Mouse (Mus musculus): ENCODE data around the gene Brap. TPM values are rescaled to one million over a fixed set of nuclear protein-coding genes. Genes with fewer than 3 reads are reported as not detected.
"Not testable (repeated sequence)": the region's sequence is repeated elsewhere in the genome, so short reads cannot be mapped to it uniquely, and the experiment has no call there.

Brap gene
- polyA plus RNA-seq (2012; rRNA removed) = 17.9 and 22.5 TPM in 2 replicates

- Histone ChIP-seq H3K4me1 (ENCODE audit: control insufficient read depth, insufficient read depth, insufficient read length) (peaks cover 2% of the 10 kb centered on the region; the same call in 1 of the 2 replicates), H3K27ac (ENCODE audit: insufficient read depth, low read length) (peak within 1 kb of the TSS; percentile 73), H3K27me3 (ENCODE audit: control insufficient read depth, insufficient read depth, low read length) (no peaks in the 10 kb centered on the region), H3K4me3 (ENCODE audit: extremely low read depth, insufficient read depth, insufficient read length) (peak within 1 kb of the TSS; percentile 81), H3K36me3 (ENCODE audit: control insufficient read depth, insufficient read depth, low read length) (peaks cover 13% of the 10 kb centered on the region)
- TF ChIP-seq POLR2A (IDR thresholded peaks at IDR 0.05; ENCODE audit: low read depth, low read length) (peak; percentile 74), CTCF (IDR thresholded peaks at IDR 0.05; ENCODE audit: extremely low read depth, insufficient read depth, insufficient read length, insufficient replicate concordance) (no peak)
- DNase-seq (ENCODE audit: low read depth in 1 of 2, low spot score in 2 of 2) = peak; percentile 74 to 91
- under 1% methylated on average over 82 of the region's 85 CpGs for WGBS
Observed at GRCm38 (mm10) chr5:121660059-121660896, at the start of gene Brap, which contains the start of gene Acad10. Gene Brap, plus strand, starts transcription at chr5:121660563. Gene Acad10, minus strand, starts transcription at chr5:121660514.

- DNase-seq (ENCODE audit: low read depth in 1 of 2, low spot score in 2 of 2) = no peak
- H3K4me1 ChIP-seq (ENCODE audit: control insufficient read depth, insufficient read depth, insufficient read length) = no peaks in the 10 kb centered on the region
- H3K27me3 ChIP-seq (ENCODE audit: control insufficient read depth, insufficient read depth, low read length) = no peaks in the 10 kb centered on the region
- TF ChIP-seq CTCF (IDR thresholded peaks at IDR 0.05; ENCODE audit: extremely low read depth, insufficient read depth, insufficient read length, insufficient replicate concordance) (no peak), POLR2A (IDR thresholded peaks at IDR 0.05; ENCODE audit: low read depth, low read length) (no peak)
- H3K27ac ChIP-seq (ENCODE audit: insufficient read depth, low read length) = no peak overlapping the region
- 81% methylated on average over 6 of the region's 6 CpGs for WGBS
- no peaks in the 10 kb centered on the region for H3K36me3 ChIP-seq (ENCODE audit: control insufficient read depth, insufficient read depth, low read length)
- H3K4me3 ChIP-seq (ENCODE audit: extremely low read depth, insufficient read depth, insufficient read length) = no peak overlapping the region
Observed at GRCm38 (mm10) chr5:121612036-121612435, 48.3 kb upstream of the Brap start.

- H3K4me3 ChIP-seq (ENCODE audit: extremely low read depth, insufficient read depth, insufficient read length); H3K4me1 ChIP-seq (ENCODE audit: control insufficient read depth, insufficient read depth, insufficient read length); H3K27ac ChIP-seq (ENCODE audit: insufficient read depth, low read length); DNase-seq (ENCODE audit: low read depth in 1 of 2, low spot score in 2 of 2); H3K27me3 ChIP-seq (ENCODE audit: control insufficient read depth, insufficient read depth, low read length); H3K36me3 ChIP-seq (ENCODE audit: control insufficient read depth, insufficient read depth, low read length): not testable (repeated sequence)
- 56% methylated on average over 3 of the region's 3 CpGs for WGBS
Observed at GRCm38 (mm10) chr5:121614921-121615320, 45.4 kb upstream of the Brap start.

GRCm38 (mm10) chr5:121618592-121619513, 41.5 kb upstream of the Brap start, which contains the start of gene Acad12:
Gene Acad12, minus strand, starts transcription at chr5:121618938.
- peak within 1 kb of the TSS; percentile 81 for H3K4me3 ChIP-seq (ENCODE audit: extremely low read depth, insufficient read depth, insufficient read length)
- peak; percentile 50 to 72 for DNase-seq (ENCODE audit: low read depth in 1 of 2, low spot score in 2 of 2)
- H3K4me1 ChIP-seq (ENCODE audit: control insufficient read depth, insufficient read depth, insufficient read length) = no peaks in the 10 kb centered on the region
- under 1% methylated on average over 58 of the region's 58 CpGs for WGBS
- H3K36me3 ChIP-seq (ENCODE audit: control insufficient read depth, insufficient read depth, low read length) = no peaks in the 10 kb centered on the region
- H3K27me3 ChIP-seq (ENCODE audit: control insufficient read depth, insufficient read depth, low read length) = no peaks in the 10 kb centered on the region
- no peak for TF ChIP-seq CTCF (IDR thresholded peaks at IDR 0.05; ENCODE audit: extremely low read depth, insufficient read depth, insufficient read length, insufficient replicate concordance)
- peak; percentile 98 for TF ChIP-seq POLR2A (IDR thresholded peaks at IDR 0.05; ENCODE audit: low read depth, low read length)
- H3K27ac ChIP-seq (ENCODE audit: insufficient read depth, low read length) = peak within 1 kb of the TSS; percentile 74

GRCm38 (mm10) chr5:121621102-121621501, 39.3 kb upstream of the Brap start:
- no peak for TF ChIP-seq CTCF (IDR thresholded peaks at IDR 0.05; ENCODE audit: extremely low read depth, insufficient read depth, insufficient read length, insufficient replicate concordance)
- TF ChIP-seq POLR2A (IDR thresholded peaks at IDR 0.05; ENCODE audit: low read depth, low read length) = no peak
- H3K27me3 ChIP-seq (ENCODE audit: control insufficient read depth, insufficient read depth, low read length) = no peaks in the 10 kb centered on the region
- H3K4me1 ChIP-seq (ENCODE audit: control insufficient read depth, insufficient read depth, insufficient read length) = no peaks in the 10 kb centered on the region
- no peak overlapping the region for H3K27ac ChIP-seq (ENCODE audit: insufficient read depth, low read length)
- 96% methylated on average over 5 of the region's 5 CpGs for WGBS
- H3K4me3 ChIP-seq (ENCODE audit: extremely low read depth, insufficient read depth, insufficient read length) = no peak overlapping the region
- H3K36me3 ChIP-seq (ENCODE audit: control insufficient read depth, insufficient read depth, low read length) = no peaks in the 10 kb centered on the region
- no peak for DNase-seq (ENCODE audit: low read depth in 1 of 2, low spot score in 2 of 2)

- H3K36me3 ChIP-seq (ENCODE audit: control insufficient read depth, insufficient read depth, low read length) = no peaks in the 10 kb centered on the region
- H3K27ac ChIP-seq (ENCODE audit: insufficient read depth, low read length) = no peak overlapping the region
- no peaks in the 10 kb centered on the region for H3K4me1 ChIP-seq (ENCODE audit: control insufficient read depth, insufficient read depth, insufficient read length)
- TF ChIP-seq CTCF (IDR thresholded peaks at IDR 0.05; ENCODE audit: extremely low read depth, insufficient read depth, insufficient read length, insufficient replicate concordance) (no peak), POLR2A (IDR thresholded peaks at IDR 0.05; ENCODE audit: low read depth, low read length) (no peak)
- no peak overlapping the region for H3K4me3 ChIP-seq (ENCODE audit: extremely low read depth, insufficient read depth, insufficient read length)
- no peaks in the 10 kb centered on the region for H3K27me3 ChIP-seq (ENCODE audit: control insufficient read depth, insufficient read depth, low read length)
- DNase-seq (ENCODE audit: low read depth in 1 of 2, low spot score in 2 of 2) = no peak
- WGBS = 91% methylated on average over 3 of the region's 3 CpGs
Observed at GRCm38 (mm10) chr5:121623241-121623640, 37.1 kb upstream of the Brap start.

Measured in spleen, adult 2 months (tissue).